26 mouse cellular contexts compared by ENCODE assay signal in genomic region chr17:15355072-15355471, GRCm38 (mm10). TPM values are rescaled to one million over a fixed set of nuclear protein-coding genes. Genes with fewer than 3 reads are reported as not detected.
DNase-seq lines count a peak whose midpoint lies in the region; ATAC-seq and TF ChIP-seq lines count a peak whose summit lies in the region.
"Had no signal": no experiment of that assay in that cellular context is flagged by ENCODE, and none has a peak within 500 bp of the region (broad histone marks: within the 10 kb centered on the region; RNA-seq: fewer than 3 reads in every experiment).

No protein-coding gene starts in this region.

- peak; percentile 21 for DNase-seq in 416B (ENCODE audit: low read depth)
- no peak for DNase-seq in lung, postnatal 14 days
- no peak for DNase-seq in liver, postnatal 0 days
- DNase-seq: adrenal gland, adult 8-10 months; adrenal gland, postnatal 14 days; adrenal gland, postnatal 36 days; B cell, adult 2 months; cerebellum, adult 11-12 months; cerebellum, adult 8-10 months; cerebellum, adult 9-11 months; cerebellum, postnatal 14 days; cerebellum, postnatal 36 days; embryo, embryonic 11 days had no signal

- peak overlapping the region; percentile 62; the same call in 1 of the 2 replicates for H3K27ac ChIP-seq in small intestine, adult 2 months (ENCODE audit: insufficient read depth, low read depth, low read length)
- no peak overlapping the region for H3K27ac ChIP-seq in liver, postnatal 0 days (ENCODE audit: low read depth)
- H3K27ac ChIP-seq: embryonic facial prominence, embryonic 13.5 days; embryonic facial prominence, embryonic 15.5 days; forebrain, embryonic 10.5 days; forebrain, embryonic 12.5 days had no signal

- H3K27me3 ChIP-seq in small intestine, adult 2 months (ENCODE audit: control insufficient read depth, insufficient read depth, low read length): no peaks in the 10 kb centered on the region
- no peaks in the 10 kb centered on the region for H3K27me3 ChIP-seq in liver, postnatal 0 days (ENCODE audit: insufficient read depth, low read length)
- H3K27me3 ChIP-seq: embryonic facial prominence, embryonic 13.5 days; embryonic facial prominence, embryonic 15.5 days; forebrain, embryonic 12.5 days; Patski had no signal

- TF ChIP-seq EP300 in liver, postnatal 0 days (IDR thresholded peaks at IDR 0.05; ENCODE audit: low read depth): no peak

- ATAC-seq in granulocyte monocyte progenitor cell, adult 5-6 weeks (replicated peaks; ENCODE audit: poor library complexity, severe bottlenecking): peak; percentile 58
- no peak for ATAC-seq in liver, postnatal 0 days
- ATAC-seq: activated CD4-positive, CD25-positive, alpha-beta regulatory T cell, adult 4 months; CD4-positive, CD25-positive, alpha-beta regulatory T cell, adult 4 months; forebrain, embryonic 14.5 days; forebrain, embryonic 16.5 days; Patski had no signal

- H3K9ac ChIP-seq in liver, postnatal 0 days (replicated peaks): no peak overlapping the region
- H3K9ac ChIP-seq: embryonic facial prominence, embryonic 13.5 days; embryonic facial prominence, embryonic 15.5 days; forebrain, embryonic 12.5 days had no signal

- no peaks in the 10 kb centered on the region for H3K9me3 ChIP-seq in liver, postnatal 0 days (ENCODE audit: low read length)
- H3K9me3 ChIP-seq: embryonic facial prominence, embryonic 13.5 days; embryonic facial prominence, embryonic 15.5 days; forebrain, embryonic 10.5 days; forebrain, embryonic 12.5 days; G1E had no signal

- WGBS in small intestine, adult 2 months: 84% methylated on average over 3 of the region's 3 CpGs
- 82% methylated on average over 3 of the region's 3 CpGs for WGBS in liver, postnatal 0 days (ENCODE audit: insufficient replicate concordance)

- H3K4me1 ChIP-seq in small intestine, adult 2 months (ENCODE audit: control insufficient read depth, insufficient read depth, insufficient read length, low read length): peaks cover 31% of the 10 kb centered on the region; the same call in 1 of the 2 replicates
- H3K4me1 ChIP-seq in liver, postnatal 0 days (ENCODE audit: insufficient read depth): no peaks in the 10 kb centered on the region
- H3K4me1 ChIP-seq: embryonic facial prominence, embryonic 15.5 days; forebrain, embryonic 10.5 days; forebrain, embryonic 12.5 days had no signal

- no peaks in the 10 kb centered on the region for H3K36me3 ChIP-seq in small intestine, adult 2 months (ENCODE audit: control insufficient read depth, insufficient read depth, low read length)
- no peaks in the 10 kb centered on the region for H3K36me3 ChIP-seq in liver, postnatal 0 days (replicated peaks; ENCODE audit: insufficient read depth, low read length)
- H3K36me3 ChIP-seq: embryonic facial prominence, embryonic 13.5 days; embryonic facial prominence, embryonic 15.5 days; forebrain, embryonic 10.5 days; forebrain, embryonic 12.5 days; G1E had no signal

- H3K4me3 ChIP-seq in small intestine, adult 2 months (ENCODE audit: low read depth, low read length): no peak overlapping the region
- H3K4me3 ChIP-seq in liver, postnatal 0 days (ENCODE audit: low read depth, low read length): no peak overlapping the region
- H3K4me3 ChIP-seq: embryonic facial prominence, embryonic 13.5 days; embryonic facial prominence, embryonic 15.5 days; erythroblast, embryonic 14.5 days; forebrain, embryonic 10.5 days; forebrain, embryonic 12.5 days had no signal

- no peak for TF ChIP-seq CTCF in small intestine, adult 2 months (IDR thresholded peaks at IDR 0.05; ENCODE audit: extremely low read depth, insufficient read length, insufficient replicate concordance, low read depth, low read length)
- TF ChIP-seq CTCF in liver, postnatal 0 days (IDR thresholded peaks at IDR 0.05; ENCODE audit: low read depth): no peak

- no peak for TF ChIP-seq POLR2A in small intestine, adult 2 months (IDR thresholded peaks at IDR 0.05; ENCODE audit: low read depth, low read length)

- H3K4me2 ChIP-seq in liver, postnatal 0 days (ENCODE audit: low read depth, low read length): no peak overlapping the region
- H3K4me2 ChIP-seq: embryonic facial prominence, embryonic 13.5 days; embryonic facial prominence, embryonic 15.5 days; forebrain, embryonic 12.5 days had no signal

RNA-seq across cellular contexts. Expression of gene Dll1, which starts 21.6 kb away (rescaled TPM):
- not detected in 2 replicates for total RNA-seq in granulocyte monocyte progenitor cell, adult 5-6 weeks (2014; fragmentation: Nextera tagmentation)
- total RNA-seq in granulocyte monocyte progenitor cell, adult 5-6 weeks (2017): 0.26 TPM in 1 of 2 replicates, not detected in the other
- polyA plus RNA-seq in small intestine, adult 2 months (2012; rRNA removed): 22.4 and 52.5 TPM in 2 replicates
- 1.9 and 2.6 TPM in 2 replicates for polyA plus RNA-seq in liver, postnatal 0 days (2015; fragmentation: Nextera tagmentation; extraction: Ambion mirVana)
- total RNA-seq: G1E had no signal
- polyA plus RNA-seq: G1E had no signal

RNA-seq across cellular contexts. Expression of gene Fam120b, which starts 40.9 kb away (rescaled TPM):
- 11.0 and 16.5 TPM in 2 replicates for total RNA-seq in granulocyte monocyte progenitor cell, adult 5-6 weeks (2014; fragmentation: Nextera tagmentation)
- 11.1 and 12.4 TPM in 2 replicates for total RNA-seq in granulocyte monocyte progenitor cell, adult 5-6 weeks (2017)
- 5.3 and 7.6 TPM in 2 replicates for polyA plus RNA-seq in small intestine, adult 2 months (2012; rRNA removed)
- 5.0 and 5.2 TPM in 2 replicates for polyA plus RNA-seq in liver, postnatal 0 days (2015; fragmentation: Nextera tagmentation; extraction: Ambion mirVana)
